Mouse (Mus musculus): ENCODE data around the gene Acss1. TPM values are rescaled to one million over a fixed set of nuclear protein-coding genes. Genes with fewer than 3 reads are reported as not detected.

The Acss1 gene
- polyA plus RNA-seq, 1 experiment from 2014 or later = 8.4 TPM

DNA sequence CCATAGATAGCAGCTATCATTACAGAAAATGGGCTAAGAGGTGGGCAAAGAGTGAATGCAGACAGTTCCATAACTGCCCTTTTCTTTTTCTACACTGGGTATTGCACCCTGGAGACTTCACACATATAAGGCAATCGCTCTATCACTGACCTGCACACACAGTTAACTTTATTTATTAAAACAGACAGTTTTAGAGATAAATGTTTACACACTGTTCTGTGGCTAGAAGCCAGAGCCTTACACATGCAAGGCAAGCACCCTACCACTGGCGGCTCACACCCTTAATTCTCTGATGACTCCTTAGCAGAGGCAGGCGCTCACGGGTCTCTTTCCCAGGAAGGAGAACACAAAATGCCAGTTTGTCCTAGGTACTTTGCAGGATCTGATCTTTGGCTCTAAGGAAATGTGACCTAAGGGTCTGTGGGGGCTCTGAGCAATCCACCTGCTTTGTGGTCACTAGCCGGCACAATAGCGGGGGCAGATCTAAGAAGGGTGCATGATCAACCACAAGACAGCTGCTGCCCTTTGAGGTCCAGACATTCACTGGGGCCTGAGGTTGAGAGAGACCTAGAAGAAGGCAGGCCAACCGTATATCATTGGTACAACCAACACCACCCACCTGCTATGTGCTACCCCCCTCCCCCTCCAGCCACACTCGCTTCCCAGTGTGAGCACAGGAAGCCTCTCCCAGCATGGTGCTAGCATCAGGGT lies 21.7 kb downstream of the Acss1 start:
- Histone ChIP-seq H3K4me3 (ENCODE audit: control insufficient read depth in 1 of 2, insufficient read depth in 1 of 2, low read depth in 1 of 2, low read length in 2 of 2) (no peak overlapping the region), H3K4me1 (ENCODE audit: control insufficient read depth in 2 of 2, insufficient read depth in 2 of 2, low read length in 2 of 2) (peaks cover 17% of the 10 kb centered on the region in 2 experiments), H3K9me3 (ENCODE audit: control insufficient read depth, low read length) (no peaks in the 10 kb centered on the region), H3K9ac (ENCODE audit: low read length) (no peak overlapping the region), H3K27ac (replicated peaks in 1 of 2; ENCODE audit: control insufficient read depth in 1 of 2, insufficient read depth in 1 of 2, low read depth in 2 of 2, low read length in 2 of 2) (no peak overlapping the region), H3K27me3 (ENCODE audit: control insufficient read depth, insufficient read depth, low read length) (no peaks in the 10 kb centered on the region), H3K36me3 (ENCODE audit: control insufficient read depth, insufficient read depth, low read length) (no peaks in the 10 kb centered on the region), H3K4me2 (ENCODE audit: low read length) (no peak overlapping the region)
- 85% methylated on average over 8 of the region's 8 CpGs for WGBS
- no peak for ATAC-seq (ENCODE audit: insufficient number of reproducible peaks, insufficient read depth, low FRiP score, low read depth)

DNA sequence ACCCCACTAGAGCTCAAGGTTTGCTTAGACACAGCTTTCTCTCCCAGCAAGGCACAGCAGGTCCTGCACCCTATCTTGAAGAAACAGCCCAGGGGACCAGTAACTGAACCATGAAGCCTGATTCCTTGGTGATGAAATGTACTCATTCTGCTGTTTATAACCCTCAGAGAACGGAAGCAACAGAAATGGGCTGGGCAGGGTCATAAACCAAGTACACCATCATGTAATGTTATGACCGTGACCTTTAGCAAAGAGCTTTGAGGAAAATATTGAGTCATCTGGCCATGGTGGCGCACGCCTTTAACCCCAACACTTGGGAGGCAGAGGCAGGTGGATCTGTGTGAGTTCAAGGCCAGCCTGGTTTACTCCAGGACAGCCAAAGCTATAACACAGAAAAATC lies 23.1 kb downstream of the Acss1 start:
- H3K9ac ChIP-seq (ENCODE audit: low read length) = no peak overlapping the region
- no peak overlapping the region for H3K4me2 ChIP-seq (ENCODE audit: low read length)
- no peaks in the 10 kb centered on the region for H3K27me3 ChIP-seq (ENCODE audit: control insufficient read depth, insufficient read depth, low read length)
- H3K27ac ChIP-seq (replicated peaks in 1 of 2; ENCODE audit: control insufficient read depth in 1 of 2, insufficient read depth in 1 of 2, low read depth in 2 of 2, low read length in 2 of 2) = no peak overlapping the region
- no peak for ATAC-seq (ENCODE audit: insufficient number of reproducible peaks, insufficient read depth, low FRiP score, low read depth)
- no peak overlapping the region for H3K4me3 ChIP-seq (ENCODE audit: control insufficient read depth in 1 of 2, insufficient read depth in 1 of 2, low read depth in 1 of 2, low read length in 2 of 2)
- WGBS = 89% methylated on average over 4 of the region's 4 CpGs
- H3K36me3 ChIP-seq (ENCODE audit: control insufficient read depth, insufficient read depth, low read length) = no peaks in the 10 kb centered on the region
- H3K9me3 ChIP-seq (ENCODE audit: control insufficient read depth, low read length) = no peaks in the 10 kb centered on the region
- H3K4me1 ChIP-seq (ENCODE audit: control insufficient read depth in 2 of 2, insufficient read depth in 2 of 2, low read length in 2 of 2) = peaks cover 4 to 9% of the 10 kb centered on the region in 2 experiments; a peak in 3 of 4 replicates

DNA sequence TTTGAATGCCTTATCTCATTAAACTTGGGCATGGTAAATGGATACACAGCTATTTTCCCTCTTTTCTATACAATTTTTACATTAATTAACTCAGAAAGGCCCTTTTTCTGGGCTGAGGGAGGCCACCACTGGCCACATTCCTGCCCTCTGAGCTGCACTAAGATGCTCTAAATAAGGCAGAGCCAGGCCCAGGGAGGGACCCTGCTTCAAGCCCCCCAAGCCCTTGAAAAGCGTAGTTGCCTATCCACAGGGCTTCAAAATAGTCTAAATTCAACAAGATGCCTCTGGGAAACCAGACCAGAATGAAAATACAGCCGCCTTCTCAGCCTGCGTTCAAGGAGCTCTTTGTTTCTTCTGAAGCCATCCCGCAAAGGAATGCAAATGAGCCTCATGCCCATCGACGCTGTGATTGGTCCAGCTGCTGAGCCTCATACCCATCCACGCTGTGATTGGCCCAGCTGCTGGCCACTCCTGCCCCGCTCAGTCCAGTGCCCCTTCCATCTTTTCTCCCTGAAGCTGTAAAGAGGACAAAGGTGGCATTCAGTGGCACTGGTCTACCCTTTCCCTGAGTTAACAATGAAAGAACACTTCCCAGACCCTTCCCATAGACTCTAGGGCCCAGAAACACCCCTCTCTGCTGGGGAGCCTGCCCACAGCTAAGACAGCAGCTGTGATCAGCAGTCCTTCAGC lies 24.4 kb downstream of the Acss1 start:
- H3K4me1 ChIP-seq (ENCODE audit: control insufficient read depth in 2 of 2, insufficient read depth in 2 of 2, low read length in 2 of 2) = no peaks in the 10 kb centered on the region
- ATAC-seq (ENCODE audit: insufficient number of reproducible peaks, insufficient read depth, low FRiP score, low read depth) = no peak
- no peaks in the 10 kb centered on the region for H3K36me3 ChIP-seq (ENCODE audit: control insufficient read depth, insufficient read depth, low read length)
- no peak overlapping the region for H3K4me3 ChIP-seq (ENCODE audit: control insufficient read depth in 1 of 2, insufficient read depth in 1 of 2, low read depth in 1 of 2, low read length in 2 of 2)
- WGBS = 76% methylated on average over 8 of the region's 8 CpGs
- no peak overlapping the region for H3K4me2 ChIP-seq (ENCODE audit: low read length)
- no peaks in the 10 kb centered on the region for H3K27me3 ChIP-seq (ENCODE audit: control insufficient read depth, insufficient read depth, low read length)
- H3K27ac ChIP-seq (replicated peaks in 1 of 2; ENCODE audit: control insufficient read depth in 1 of 2, insufficient read depth in 1 of 2, low read depth in 2 of 2, low read length in 2 of 2) = no peak overlapping the region
- H3K9ac ChIP-seq (ENCODE audit: low read length) = no peak overlapping the region
- H3K9me3 ChIP-seq (ENCODE audit: control insufficient read depth, low read length) = no peaks in the 10 kb centered on the region

DNA sequence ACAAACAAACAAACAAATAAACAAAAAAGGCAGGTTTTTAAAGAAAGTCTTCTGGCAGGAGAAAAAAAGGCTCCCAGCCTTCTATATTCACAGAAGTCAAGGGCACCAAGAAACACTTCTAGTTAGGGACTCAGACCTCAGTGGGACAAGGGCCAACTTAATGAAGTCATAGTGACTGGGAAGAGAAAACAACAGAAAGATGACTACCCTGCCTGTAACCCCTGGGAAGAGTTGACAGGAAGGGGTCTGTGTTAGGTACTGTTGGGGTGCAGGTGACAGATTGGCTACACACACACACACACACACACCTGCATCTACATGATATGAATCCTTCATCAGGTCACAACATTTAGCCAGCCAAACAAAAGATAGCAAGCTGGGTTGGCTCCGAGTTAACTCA lies 25.1 kb downstream of the Acss1 start:
- no peak overlapping the region for H3K4me2 ChIP-seq (ENCODE audit: low read length)
- no peak overlapping the region for H3K27ac ChIP-seq (replicated peaks in 1 of 2; ENCODE audit: control insufficient read depth in 1 of 2, insufficient read depth in 1 of 2, low read depth in 2 of 2, low read length in 2 of 2)
- H3K27me3 ChIP-seq (ENCODE audit: control insufficient read depth, insufficient read depth, low read length) = no peaks in the 10 kb centered on the region
- H3K4me1 ChIP-seq (ENCODE audit: control insufficient read depth in 2 of 2, insufficient read depth in 2 of 2, low read length in 2 of 2) = no peaks in the 10 kb centered on the region
- 93% methylated on average over 1 of the region's 1 CpGs for WGBS
- no peak for ATAC-seq (ENCODE audit: insufficient number of reproducible peaks, insufficient read depth, low FRiP score, low read depth)
- H3K4me3 ChIP-seq (ENCODE audit: control insufficient read depth in 1 of 2, insufficient read depth in 1 of 2, low read depth in 1 of 2, low read length in 2 of 2) = no peak overlapping the region
- H3K9me3 ChIP-seq (ENCODE audit: control insufficient read depth, low read length) = no peaks in the 10 kb centered on the region
- H3K36me3 ChIP-seq (ENCODE audit: control insufficient read depth, insufficient read depth, low read length) = no peaks in the 10 kb centered on the region
- H3K9ac ChIP-seq (ENCODE audit: low read length) = no peak overlapping the region

DNA sequence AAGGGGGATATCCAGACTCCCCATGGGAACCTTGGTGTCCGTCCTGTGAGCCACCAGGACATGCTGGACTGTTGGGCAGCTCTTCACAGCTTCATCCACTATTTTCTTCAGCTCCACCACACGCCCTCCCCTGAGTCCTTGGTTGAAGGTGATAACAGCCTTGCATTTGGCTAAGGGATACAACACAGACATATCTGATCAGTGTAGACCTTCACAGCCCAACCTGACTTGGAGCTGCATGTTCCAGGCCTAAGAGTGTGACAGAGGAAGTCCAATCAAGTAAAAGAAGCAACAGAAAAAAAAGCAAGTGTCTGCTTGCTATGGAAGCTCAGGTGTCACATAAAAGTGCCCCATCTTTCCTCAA lies 29.9 kb downstream of the Acss1 start:
- Histone ChIP-seq H3K4me3 (ENCODE audit: control insufficient read depth in 1 of 2, insufficient read depth in 1 of 2, low read depth in 1 of 2, low read length in 2 of 2) (no peak overlapping the region), H3K27ac (replicated peaks in 1 of 2; ENCODE audit: control insufficient read depth in 1 of 2, insufficient read depth in 1 of 2, low read depth in 2 of 2, low read length in 2 of 2) (no peak overlapping the region), H3K36me3 (ENCODE audit: control insufficient read depth, insufficient read depth, low read length) (no peaks in the 10 kb centered on the region), H3K9ac (ENCODE audit: low read length) (no peak overlapping the region), H3K27me3 (ENCODE audit: control insufficient read depth, insufficient read depth, low read length) (no peaks in the 10 kb centered on the region), H3K4me2 (ENCODE audit: low read length) (no peak overlapping the region), H3K4me1 (ENCODE audit: control insufficient read depth in 2 of 2, insufficient read depth in 2 of 2, low read length in 2 of 2) (no peaks in the 10 kb centered on the region), H3K9me3 (ENCODE audit: control insufficient read depth, low read length) (no peaks in the 10 kb centered on the region)
- 44% methylated on average over 2 of the region's 2 CpGs for whole genome bisulfite sequencing
- no peak for ATAC-seq (ENCODE audit: insufficient number of reproducible peaks, insufficient read depth, low FRiP score, low read depth)

DNA sequence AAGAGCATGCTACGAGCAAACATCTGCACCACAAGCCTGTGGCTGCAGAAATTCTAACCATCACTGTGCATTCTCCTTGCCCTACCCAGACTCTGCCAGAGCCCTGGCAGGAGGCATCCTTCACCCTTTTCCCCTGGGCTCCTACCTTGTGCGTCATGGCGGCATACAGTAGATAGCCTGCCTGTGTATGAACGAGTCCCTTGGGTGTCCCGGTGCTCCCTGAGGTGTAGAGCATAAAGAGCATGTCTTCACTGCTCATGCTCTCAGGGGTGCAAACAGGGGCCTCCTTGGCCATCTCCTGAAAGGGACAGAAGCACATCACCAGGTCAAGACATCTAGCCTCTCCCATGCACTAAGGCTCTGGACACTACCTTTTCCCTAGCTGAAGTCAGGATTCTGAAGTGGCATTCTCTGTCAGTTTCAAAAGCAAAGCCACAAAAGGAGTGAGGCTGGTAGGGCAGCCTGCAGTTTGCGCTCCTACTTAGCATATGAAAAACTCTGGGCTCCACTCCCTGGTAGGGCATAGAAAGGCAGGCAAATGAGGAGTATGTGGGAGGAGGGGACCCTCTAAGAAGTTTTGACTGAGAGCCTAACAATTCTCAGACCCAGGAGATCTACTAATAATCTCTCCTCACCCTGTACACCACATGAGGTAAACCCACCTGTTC lies 30.5 kb downstream of the Acss1 start:
- Histone ChIP-seq H3K36me3 (ENCODE audit: control insufficient read depth, insufficient read depth, low read length) (no peaks in the 10 kb centered on the region), H3K9me3 (ENCODE audit: control insufficient read depth, low read length) (no peaks in the 10 kb centered on the region), H3K4me2 (ENCODE audit: low read length) (no peak overlapping the region), H3K9ac (ENCODE audit: low read length) (no peak overlapping the region), H3K27me3 (ENCODE audit: control insufficient read depth, insufficient read depth, low read length) (no peaks in the 10 kb centered on the region), H3K27ac (replicated peaks in 1 of 2; ENCODE audit: control insufficient read depth in 1 of 2, insufficient read depth in 1 of 2, low read depth in 2 of 2, low read length in 2 of 2) (no peak overlapping the region), H3K4me3 (ENCODE audit: control insufficient read depth in 1 of 2, insufficient read depth in 1 of 2, low read depth in 1 of 2, low read length in 2 of 2) (no peak overlapping the region), H3K4me1 (ENCODE audit: control insufficient read depth in 2 of 2, insufficient read depth in 2 of 2, low read length in 2 of 2) (no peaks in the 10 kb centered on the region)
- WGBS = 70% methylated on average over 6 of the region's 6 CpGs
- no peak for ATAC-seq (ENCODE audit: insufficient number of reproducible peaks, insufficient read depth, low FRiP score, low read depth)

DNA sequence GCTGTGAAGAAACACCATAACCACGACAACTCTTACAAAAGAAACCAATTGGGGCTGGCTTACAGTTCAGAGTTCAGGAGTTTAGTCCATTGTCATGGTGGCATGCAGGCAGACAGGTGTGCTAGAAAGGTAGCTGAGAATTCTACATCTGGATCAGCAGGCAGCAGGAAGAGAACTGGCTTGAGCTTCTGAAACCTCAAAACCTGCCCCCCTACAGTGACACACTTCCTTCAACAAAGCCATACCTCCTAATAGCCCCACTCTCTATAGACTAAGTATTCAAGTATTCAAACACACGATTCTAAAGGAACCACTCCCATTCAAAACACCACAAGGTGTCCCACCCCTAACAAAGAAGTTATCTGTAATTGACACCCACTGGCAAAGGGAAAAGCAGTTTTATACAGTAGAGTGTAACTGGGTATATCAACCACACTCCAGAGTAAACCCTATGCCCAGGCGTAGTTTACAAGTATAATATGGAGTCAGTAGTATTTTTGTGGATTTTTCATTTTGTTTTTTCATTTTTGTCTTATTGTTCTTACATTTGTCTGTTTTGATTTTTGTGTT lies 32.3 kb downstream of the Acss1 start:
- no peak overlapping the region for H3K9ac ChIP-seq (ENCODE audit: low read length)
- ATAC-seq (ENCODE audit: insufficient number of reproducible peaks, insufficient read depth, low FRiP score, low read depth) = no peak
- WGBS = 84% methylated on average over 3 of the region's 3 CpGs
- no peak overlapping the region for H3K27ac ChIP-seq (replicated peaks in 1 of 2; ENCODE audit: control insufficient read depth in 1 of 2, insufficient read depth in 1 of 2, low read depth in 2 of 2, low read length in 2 of 2)
- no peak overlapping the region for H3K4me2 ChIP-seq (ENCODE audit: low read length)
- H3K4me1 ChIP-seq (ENCODE audit: control insufficient read depth in 2 of 2, insufficient read depth in 2 of 2, low read length in 2 of 2) = no peaks in the 10 kb centered on the region
- H3K9me3 ChIP-seq (ENCODE audit: control insufficient read depth, low read length) = no peaks in the 10 kb centered on the region
- no peak overlapping the region for H3K4me3 ChIP-seq (ENCODE audit: control insufficient read depth in 1 of 2, insufficient read depth in 1 of 2, low read depth in 1 of 2, low read length in 2 of 2)
- no peaks in the 10 kb centered on the region for H3K27me3 ChIP-seq (ENCODE audit: control insufficient read depth, insufficient read depth, low read length)
- no peaks in the 10 kb centered on the region for H3K36me3 ChIP-seq (ENCODE audit: control insufficient read depth, insufficient read depth, low read length)

Measured in heart, embryonic 14.5 days (tissue).